Mouse (Mus musculus) lung, adult 2 months (tissue): ENCODE data around the gene Gm45837.

Source experiments
- CTCF ChIP-seq: fragments of 200-500 bp; IDR thresholded peaks from 2 replicates; pipeline ENCODE4 v1.5.1; 2011; ENCODE audit warnings: mild to moderate bottlenecking, low read length, control low read depth; ENCODE audit not compliant: insufficient read depth
- POLR2A ChIP-seq: fragments of 200-500 bp; IDR thresholded peaks from 2 replicates; pipeline ENCODE4 v1.6.1; 2011; ENCODE audit warnings: low read depth, mild to moderate bottlenecking, control low read depth, low read length, borderline replicate concordance; ENCODE audit errors: extremely low read depth

DNA sequence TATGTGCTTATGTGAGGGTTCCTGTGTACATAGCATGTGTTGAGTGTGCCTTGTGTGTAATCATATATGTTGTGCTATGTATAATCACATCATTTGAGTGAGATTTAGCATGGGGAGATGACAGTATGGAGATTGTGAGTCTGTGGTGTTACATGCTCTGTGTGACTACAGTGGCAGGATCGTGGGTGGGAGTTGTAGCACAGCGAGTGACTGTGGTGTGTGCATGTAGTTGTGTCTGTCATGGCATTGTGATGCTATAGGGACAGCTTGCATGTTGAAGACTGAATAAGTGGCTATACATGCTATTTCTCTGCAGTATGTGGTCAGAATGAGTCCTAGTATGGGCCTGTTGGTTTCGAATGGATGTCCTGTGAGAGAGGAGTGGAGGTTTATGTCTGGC, 42.0 kb downstream of the Gm45837 start:
- TF ChIP-seq CTCF (no peak), POLR2A (no peak)
